Mouse (Mus musculus) CH12.LX (cell line): ENCODE results near the gene Efr3b. TPM values are rescaled to one million over a fixed set of nuclear protein-coding genes. Genes with fewer than 3 reads are reported as not detected.

Experiments used
- DNase-seq: peaks from one replicate; pipeline ENCODE4 v3.0.0-alpha.2; 2013; ENCODE audit errors: extremely low read depth
- H3K27ac ChIP-seq: 2 replicates; pipeline ENCODE4 v1.5.1; 2012; ENCODE audit warnings: low read depth, mild to moderate bottlenecking, control low read depth, moderate library complexity; ENCODE audit not compliant: insufficient read depth
- H3K27me3 ChIP-seq: replicated peaks from 2 replicates; pipeline ENCODE3; 2012; ENCODE audit warnings: inconsistent platforms
- H3K36me3 ChIP-seq, 2 experiments: replicated peaks in 1 of 2; 2 replicates each; pipeline versions ENCODE3 to v1.6.1; 2012; ENCODE audit warnings: inconsistent platforms in 1 of 2, low read length in 1 of 2, mild to moderate bottlenecking in 1 of 2, mixed read lengths in 1 of 2, moderate library complexity in 1 of 2; ENCODE audit not compliant: control insufficient read depth in 1 of 2, insufficient read depth in 1 of 2
- H3K4me1 ChIP-seq, 2 experiments: 2 replicates each; pipeline ENCODE4 v1.6.1; 2012; ENCODE audit warnings: inconsistent platforms in 1 of 2, moderate library complexity in 1 of 2; ENCODE audit not compliant: insufficient read depth in 2 of 2, control insufficient read depth in 1 of 2
- H3K4me2 ChIP-seq: 2 replicates; pipeline ENCODE4 v1.6.1; 2012; ENCODE audit warnings: low read depth, mild to moderate bottlenecking, control low read depth; ENCODE audit not compliant: poor library complexity, insufficient read depth, severe bottlenecking
- H3K4me3 ChIP-seq, 3 experiments: fragments of 150-350 bp in 1 of 3; sonication (generic) in 1 of 3; replicated peaks in 1 of 3; 2 replicates each; pipeline versions ENCODE3 to v1.5.1; 2011 to 2012; ENCODE audit warnings: low read depth in 2 of 3, low read length in 2 of 3, mild to moderate bottlenecking in 2 of 3, moderate library complexity in 2 of 3, control low read depth in 1 of 3, improper control_type of control experiment in 1 of 3, inconsistent platforms in 1 of 3, mixed read lengths in 1 of 3; ENCODE audit not compliant: poor library complexity in 1 of 3
- H3K79me2 ChIP-seq: replicated peaks from 2 replicates; pipeline ENCODE4 v1.6.1; 2012; ENCODE audit warnings: mild to moderate bottlenecking, moderate library complexity; ENCODE audit not compliant: control insufficient read depth, poor library complexity, insufficient read depth, severe bottlenecking; ENCODE audit errors: extremely low read depth
- H3K9ac ChIP-seq: 2 replicates; pipeline ENCODE4 v1.6.1; 2012; ENCODE audit warnings: low read depth, mild to moderate bottlenecking, control low read depth, moderate library complexity; ENCODE audit not compliant: insufficient read depth
- H3K9me3 ChIP-seq: replicated peaks from 2 replicates; pipeline ENCODE3; 2012; ENCODE audit warnings: low read length, inconsistent platforms, mixed read lengths
- BHLHE40 ChIP-seq: IDR thresholded peaks from 2 replicates; pipeline ENCODE4 v1.6.1; 2011; ENCODE audit warnings: mild to moderate bottlenecking, low read depth, low read length, improper control_type of control experiment
- CHD1 ChIP-seq: IDR thresholded peaks from 2 replicates; pipeline ENCODE4 v1.6.1; 2012; ENCODE audit warnings: low read depth, low read length, improper control_type of control experiment, inconsistent platforms
- CTCF ChIP-seq, 2 experiments: IDR thresholded peaks in 1 of 2; conservative IDR thresholded peaks in 1 of 2; 2 replicates each; pipeline ENCODE4 v1.5.1; 2011 to 2012; ENCODE audit warnings: low read depth in 2 of 2, low read length in 2 of 2, improper control_type of control experiment in 1 of 2, inconsistent platforms in 1 of 2, mild to moderate bottlenecking in 1 of 2, moderate library complexity in 1 of 2
- E2F4 ChIP-seq: IDR thresholded peaks from 2 replicates; pipeline ENCODE4 v1.6.1; 2011; ENCODE audit warnings: low read depth, low read length, improper control_type of control experiment; ENCODE audit not compliant: insufficient replicate concordance
- EP300 ChIP-seq: IDR thresholded peaks from 2 replicates; pipeline ENCODE4 v1.6.1; 2011; ENCODE audit warnings: low read length, improper control_type of control experiment
- HCFC1 ChIP-seq: IDR thresholded peaks from 2 replicates; pipeline ENCODE4 v1.6.1; 2012; ENCODE audit warnings: low read depth, mild to moderate bottlenecking, inconsistent platforms, low read length, improper control_type of control experiment
- JUN ChIP-seq: IDR thresholded peaks from 2 replicates; pipeline ENCODE4 v1.6.1; 2011; ENCODE audit warnings: low read depth, mild to moderate bottlenecking, low read length, improper control_type of control experiment, moderate library complexity; ENCODE audit not compliant: insufficient read depth
- JUND ChIP-seq: conservative IDR thresholded peaks from 2 replicates; pipeline ENCODE4 v1.6.1; 2011; ENCODE audit warnings: low read depth, low read length, improper control_type of control experiment
- KAT2A ChIP-seq: IDR thresholded peaks from 2 replicates; pipeline ENCODE4 v1.6.1; 2012; ENCODE audit warnings: low read length, improper control_type of control experiment, inconsistent platforms; ENCODE audit not compliant: insufficient replicate concordance
- MAFK ChIP-seq: IDR thresholded peaks from 2 replicates; pipeline ENCODE4 v1.6.1; 2011; ENCODE audit warnings: low read length, improper control_type of control experiment; ENCODE audit not compliant: insufficient replicate concordance
- MXI1 ChIP-seq: IDR thresholded peaks from 2 replicates; pipeline ENCODE4 v1.6.1; 2011; ENCODE audit warnings: mild to moderate bottlenecking, low read depth, low read length, improper control_type of control experiment
- PAX5 ChIP-seq: IDR thresholded peaks from 2 replicates; pipeline ENCODE4 v1.6.1; 2012; ENCODE audit warnings: low read length, inconsistent platforms, mixed read lengths
- SIN3A ChIP-seq: IDR thresholded peaks from 2 replicates; pipeline ENCODE4 v1.6.1; 2012; ENCODE audit warnings: low read length, improper control_type of control experiment, inconsistent platforms
- SMC3 ChIP-seq: IDR thresholded peaks from 2 replicates; pipeline ENCODE4 v1.6.1; 2011; ENCODE audit warnings: low read depth, low read length, improper control_type of control experiment
- TBP ChIP-seq: conservative IDR thresholded peaks from 2 replicates; pipeline ENCODE4 v1.6.1; 2011; ENCODE audit warnings: low read depth, low read length, improper control_type of control experiment
- TCF12 ChIP-seq: IDR thresholded peaks from 2 replicates; pipeline ENCODE4 v1.6.1; 2014; ENCODE audit warnings: low read depth, mild to moderate bottlenecking, inconsistent platforms, low read length, improper control_type of control experiment
- USF1 ChIP-seq: IDR thresholded peaks from 2 replicates; pipeline ENCODE4 v1.6.1; 2014; ENCODE audit warnings: low read depth, mild to moderate bottlenecking, inconsistent platforms, low read length, improper control_type of control experiment
- USF2 ChIP-seq: conservative IDR thresholded peaks from 2 replicates; pipeline ENCODE4 v1.6.1; 2011; ENCODE audit warnings: low read depth, low read length, improper control_type of control experiment
- ZC3H11A ChIP-seq: IDR thresholded peaks from 2 replicates; pipeline ENCODE4 v1.6.1; 2012; ENCODE audit warnings: low read depth, mild to moderate bottlenecking, inconsistent platforms, low read length, improper control_type of control experiment
- ZMIZ1 ChIP-seq: IDR thresholded peaks from 2 replicates; pipeline ENCODE4 v1.6.1; 2012; ENCODE audit warnings: low read depth, mild to moderate bottlenecking, inconsistent platforms, low read length, improper control_type of control experiment
- ZNF384 ChIP-seq: IDR thresholded peaks from 2 replicates; pipeline ENCODE4 v1.6.1; 2012; ENCODE audit warnings: low read depth, low read length, improper control_type of control experiment, inconsistent platforms
- dilution Hi-C: fragments of 300-500 bp; cut with MboI; formaldehyde crosslinking; loops from 2 replicates; pipeline ENCODE4 v1.14.3; 2020; ENCODE audit warnings: low sequenced_read_pairs; ENCODE audit not compliant: extremely low pct_unique_long_range_greater_than_20kb, extremely low pct_ligation_motif_present
- in situ Hi-C: fragments of 300-500 bp; cut with MboI; formaldehyde crosslinking; loops from 3 replicates; pipeline ENCODE4 v1.14.3; 2019; ENCODE audit warnings: low sequenced_read_pairs, low pct_ligation_motif_present, low pct_unique_long_range_greater_than_20kb, mixed read lengths
- polyA plus RNA-seq: library from polyadenylated mRNA; unstranded; fragments of >175 nt; gene quantifications from 2 replicates; pipeline ENCODE4 v1.2.1, GENCODE M21; 2012; ENCODE audit warnings: low read depth; ENCODE audit not compliant: insufficient read length
- total RNA-seq, 2 experiments: library from RNA; depleted of rRNA; stranded (reverse); fragments of 300-350 nt in 1 of 2; fragments of >200 nt in 1 of 2; gene quantifications; 2 replicates each; pipeline ENCODE4 v1.2.3; 2012 to 2014

The Efr3b gene
- total and polyA plus RNA-seq, 3 experiments, result 0.68 to 2.1 (median 0.82) TPM

GRCm38 (mm10) chr12:4015741-4016140, 23.0 kb downstream of the Efr3b start:
- DNase-seq, result no peak
- Histone ChIP-seq H3K4me1 (peaks cover 0 to 4% of the 10 kb centered on the region in 2 experiments; a peak in 1 of 4 replicates), H3K9me3 (no peaks in the 10 kb centered on the region), H3K4me2 (no peak overlapping the region), H3K27ac (no peak overlapping the region), H3K9ac (no peak overlapping the region), H3K36me3 (no peaks in the 10 kb centered on the region), H3K4me3 (no peak overlapping the region), H3K27me3 (no peaks in the 10 kb centered on the region), H3K79me2 (no peaks in the 10 kb centered on the region)
- no peak for TF ChIP-seq CTCF (conservative IDR thresholded peaks at IDR 0.05 in 1 of 2, IDR thresholded peaks at IDR 0.05 in 1 of 2; ENCODE audit: low read depth in 2 of 2, low read length in 2 of 2)
- no peak for TF ChIP-seq USF2
- no peak for TF ChIP-seq JUND
- TF ChIP-seq KAT2A, result no peak
- no peak for TF ChIP-seq SMC3
- no peak for TF ChIP-seq USF1
- TF ChIP-seq HCFC1, result no peak
- TF ChIP-seq ZC3H11A, result no peak
- no peak for TF ChIP-seq PAX5
- TF ChIP-seq E2F4, result no peak
- TF ChIP-seq MAFK, result no peak
- TF ChIP-seq CHD1, result no peak
- no peak for TF ChIP-seq TCF12
- no peak for TF ChIP-seq SIN3A
- no peak for TF ChIP-seq EP300
- dilution Hi-C loops (no loop called here), in situ Hi-C loops (no loop called here)

DNA sequence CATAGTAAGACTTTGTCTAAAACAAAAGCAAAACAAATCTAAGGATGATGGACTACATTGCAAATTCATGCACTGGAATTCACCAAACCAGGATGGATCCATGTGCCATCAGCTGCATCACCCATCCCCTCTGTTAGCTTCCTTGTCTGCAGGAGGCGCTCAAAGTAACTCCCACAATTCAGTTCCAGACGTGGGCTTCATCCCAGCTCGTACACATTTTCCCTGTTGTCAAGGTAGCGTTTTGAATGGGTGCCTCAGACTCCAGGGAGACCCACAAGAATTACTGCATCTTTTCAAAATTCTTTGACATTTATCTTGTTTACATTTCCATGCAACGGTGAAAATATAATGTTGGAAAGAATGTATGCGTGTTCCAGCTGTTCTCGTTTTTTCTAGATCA, 23.5 kb downstream of the Efr3b start:
- Histone ChIP-seq H3K4me3 (no peak overlapping the region), H3K27me3 (no peaks in the 10 kb centered on the region), H3K4me1 (peaks cover 0 to 4% of the 10 kb centered on the region in 2 experiments; a peak in 1 of 4 replicates), H3K9me3 (no peaks in the 10 kb centered on the region), H3K36me3 (no peaks in the 10 kb centered on the region), H3K4me2 (no peak overlapping the region), H3K27ac (no peak overlapping the region), H3K9ac (no peak overlapping the region), H3K79me2 (no peaks in the 10 kb centered on the region)
- TF ChIP-seq BHLHE40 (no peak), ZNF384 (no peak), E2F4 (no peak), MXI1 (no peak), ZMIZ1 (no peak), TBP (no peak), JUN (no peak)
- dilution Hi-C loops, result no loop called here
- in situ Hi-C loops, result no loop called here
- no peak for DNase-seq
